Mouse (Mus musculus): ENCODE measurements around the gene Tmem132d. TPM values are rescaled to one million over a fixed set of nuclear protein-coding genes. Genes with fewer than 3 reads are reported as not detected.
"Not testable (repeated sequence)": the region's sequence is repeated elsewhere in the genome, so short reads cannot be mapped to it uniquely, and the experiment has no call there.

The Tmem132d gene
- total RNA-seq, 2 experiments from 2014 or later, result 0.14 to 0.22 TPM

DNA sequence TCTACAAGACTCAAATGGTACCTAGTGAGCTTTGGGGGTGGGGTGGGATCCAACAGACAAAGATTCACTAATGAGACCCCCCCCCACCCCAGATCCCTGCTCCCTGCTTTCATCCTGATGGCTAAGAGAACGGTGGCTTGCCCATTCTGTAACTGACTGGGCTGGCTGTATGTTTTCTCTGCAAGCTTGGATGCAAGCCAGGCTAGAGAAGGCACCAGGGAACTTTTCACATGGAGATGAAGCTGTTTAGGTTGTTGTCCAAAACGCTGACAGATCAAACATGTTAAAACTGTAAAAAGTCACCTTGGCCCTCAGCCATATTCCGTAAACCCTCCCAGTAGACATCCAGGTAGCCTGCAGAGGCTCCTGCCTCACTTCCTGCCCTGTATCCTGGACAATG is 313.7 kb downstream of the Tmem132d start:
- intact Hi-C loops (cut with DNase I), result no loop called here
- DNase-seq, result no peak

DNA sequence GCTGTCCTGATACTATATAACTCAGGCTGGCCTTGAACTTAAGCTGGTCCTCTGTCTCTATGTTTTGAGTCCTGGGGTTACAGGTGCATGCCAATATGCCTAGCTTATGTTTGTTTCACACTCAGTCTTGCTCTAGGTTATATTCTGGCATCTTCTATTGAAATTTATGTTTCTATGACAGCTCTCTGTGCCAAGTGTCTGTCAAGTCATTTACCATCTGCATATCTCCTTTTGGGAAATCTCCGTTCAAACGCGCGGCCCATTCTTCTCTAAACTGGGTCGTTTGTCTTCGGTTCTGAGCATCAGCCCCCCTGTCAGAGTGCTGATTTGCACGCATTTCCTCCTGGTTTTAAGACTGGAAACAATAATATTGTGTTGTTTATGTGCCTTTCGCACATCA is 319.8 kb downstream of the Tmem132d start:
- intact Hi-C loops (cut with DNase I), result no loop called here
- no peak for DNase-seq

DNA sequence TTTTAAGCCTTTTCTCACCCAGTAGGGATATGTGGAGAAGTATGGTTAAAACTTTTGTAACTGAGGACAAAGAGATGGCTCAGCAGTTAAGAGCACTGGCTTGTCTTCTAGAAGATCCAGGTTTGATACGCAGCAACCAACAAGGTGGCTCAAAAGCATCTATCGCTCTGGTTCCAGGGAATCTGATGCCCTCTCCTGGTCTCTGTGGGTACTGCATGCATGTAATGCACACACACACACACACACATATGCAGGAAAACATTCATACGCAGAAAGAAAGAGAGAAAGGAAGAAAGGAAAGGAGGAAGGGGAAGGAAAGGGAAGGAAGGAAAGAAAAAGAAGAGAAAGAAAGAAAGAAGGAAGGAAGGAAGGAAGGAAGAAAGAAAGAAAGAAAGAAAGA is 320.4 kb downstream of the Tmem132d start:
- DNase-seq, result no peak
- intact Hi-C loops (cut with DNase I), result no loop called here

DNA sequence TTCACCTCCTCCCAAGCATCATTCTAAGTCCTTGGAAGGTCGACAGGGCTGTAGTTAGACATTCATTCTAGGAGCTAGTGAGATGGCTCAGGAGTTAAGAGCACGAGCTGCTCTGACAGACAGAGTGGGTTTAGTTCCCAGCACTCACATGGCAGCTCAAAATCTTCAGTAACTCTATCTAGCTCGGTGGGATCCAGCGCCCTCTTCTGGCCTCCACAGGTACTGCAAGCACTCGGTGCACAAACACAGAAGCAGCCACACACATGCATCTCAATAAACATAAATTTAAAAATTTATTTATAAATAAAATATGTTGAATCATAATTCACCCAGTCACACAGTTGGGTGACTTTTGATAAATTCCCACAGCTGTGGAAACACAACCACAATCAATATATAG is 321.2 kb downstream of the Tmem132d start:
- no peak for DNase-seq
- intact Hi-C loops (cut with DNase I), result no loop called here

DNA sequence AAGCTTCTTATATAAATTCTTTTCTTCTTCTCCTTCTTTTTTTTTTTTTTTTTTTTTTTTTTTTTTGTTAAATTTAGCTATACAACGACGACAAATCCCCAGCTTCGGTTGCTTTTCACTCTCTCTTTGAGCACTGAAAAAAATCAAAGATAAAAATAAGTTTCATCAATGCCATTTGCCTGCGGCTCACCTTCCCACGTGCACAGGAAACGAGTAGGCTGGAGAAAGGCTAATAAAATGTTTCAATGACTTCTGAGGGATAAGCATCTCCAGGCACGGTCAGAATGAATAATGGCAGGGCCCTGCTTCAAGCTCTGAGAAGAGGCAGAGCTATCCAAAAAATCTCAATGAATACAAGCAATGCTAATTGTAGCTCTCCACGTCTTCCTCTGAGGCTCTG is 330.3 kb downstream of the Tmem132d start:
- no peak for DNase-seq
- intact Hi-C loops (cut with DNase I), result no loop called here

DNA sequence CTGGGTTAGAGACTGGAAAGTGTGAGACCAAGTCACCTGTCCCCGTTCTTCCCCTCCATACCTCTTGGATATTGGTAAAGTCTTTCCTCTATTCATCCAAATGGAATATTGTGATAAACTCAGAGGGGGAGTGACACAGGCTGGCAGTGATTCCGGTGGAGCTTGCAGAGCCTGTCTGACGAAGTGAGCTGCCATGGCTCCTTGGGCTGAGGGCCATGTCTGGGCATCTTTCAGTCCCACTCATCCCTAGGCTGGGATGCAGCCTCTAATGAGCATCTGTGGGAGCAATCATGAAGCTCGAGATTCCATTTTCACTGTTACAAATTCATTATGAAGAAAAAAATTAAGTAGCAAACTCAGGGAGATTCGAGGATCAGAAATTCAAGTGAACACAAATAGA is 332.5 kb downstream of the Tmem132d start:
- DNase-seq, result no peak
- intact Hi-C loops (cut with DNase I), result no loop called here

DNA sequence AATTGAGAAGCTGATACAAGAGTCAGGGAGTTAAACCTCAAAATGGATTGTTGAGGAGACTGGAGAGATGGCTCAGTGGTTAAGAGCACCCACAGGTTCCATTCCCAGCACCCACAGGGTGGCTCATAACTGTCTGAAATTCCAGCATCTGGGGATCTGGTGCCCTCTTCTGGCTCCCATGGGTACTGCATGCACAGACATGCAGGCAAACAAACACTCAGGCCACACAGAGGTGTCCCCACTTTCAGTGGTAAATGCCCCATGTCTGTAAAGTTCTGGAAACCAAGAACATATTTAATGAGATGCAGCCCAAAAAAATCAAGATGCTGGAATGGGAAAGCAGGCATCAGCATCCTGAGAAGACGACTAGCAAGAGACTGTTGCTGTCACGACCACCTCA is 333.4 kb downstream of the Tmem132d start:
- intact Hi-C loops (cut with DNase I), result no loop called here
- DNase-seq, result no peak

DNA sequence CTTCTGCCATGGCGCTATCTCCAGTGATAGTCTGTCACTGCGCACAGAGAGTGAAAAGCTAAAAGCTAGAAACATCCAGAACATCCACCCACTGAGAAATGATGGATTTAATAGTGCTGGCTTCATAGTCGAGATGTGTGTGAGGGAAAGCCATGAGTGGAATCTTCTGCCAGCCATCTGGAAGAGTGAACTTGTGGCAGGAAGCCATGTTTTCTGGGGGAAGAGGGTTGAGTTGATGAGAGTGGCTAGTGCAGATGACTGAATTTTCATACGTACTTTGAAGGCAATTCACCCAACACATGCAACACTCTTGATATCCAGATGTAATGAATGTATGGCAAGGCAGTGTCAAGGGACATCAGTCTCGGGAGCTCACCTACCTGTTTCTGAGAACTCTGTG is 342.3 kb downstream of the Tmem132d start:
- intact Hi-C loops (cut with DNase I), result no loop called here

DNA sequence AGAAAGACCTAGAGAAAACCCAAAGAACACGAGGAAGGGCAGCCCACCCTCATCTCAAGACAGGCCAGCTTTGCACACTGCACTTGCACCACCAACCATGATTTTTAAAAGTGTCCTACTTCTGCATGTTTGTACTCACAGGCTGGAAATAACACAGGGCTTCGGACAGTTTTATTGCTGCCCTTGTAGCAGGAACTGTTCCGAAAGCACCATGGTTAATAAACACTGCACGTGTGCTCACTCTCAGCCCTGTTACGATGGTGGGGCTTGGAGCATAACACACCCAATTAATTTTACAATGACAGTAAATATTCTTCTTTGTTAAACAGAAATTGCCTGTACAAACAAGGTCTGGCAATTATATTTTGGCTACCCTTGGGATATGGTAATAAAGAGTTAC is 357.4 kb downstream of the Tmem132d start:
- intact Hi-C loops (cut with DNase I), result no loop called here
- no peak for DNase-seq

More for the DNA sequence above, 342.3 kb downstream of the Tmem132d start:
- DNase-seq, result no peak

DNA sequence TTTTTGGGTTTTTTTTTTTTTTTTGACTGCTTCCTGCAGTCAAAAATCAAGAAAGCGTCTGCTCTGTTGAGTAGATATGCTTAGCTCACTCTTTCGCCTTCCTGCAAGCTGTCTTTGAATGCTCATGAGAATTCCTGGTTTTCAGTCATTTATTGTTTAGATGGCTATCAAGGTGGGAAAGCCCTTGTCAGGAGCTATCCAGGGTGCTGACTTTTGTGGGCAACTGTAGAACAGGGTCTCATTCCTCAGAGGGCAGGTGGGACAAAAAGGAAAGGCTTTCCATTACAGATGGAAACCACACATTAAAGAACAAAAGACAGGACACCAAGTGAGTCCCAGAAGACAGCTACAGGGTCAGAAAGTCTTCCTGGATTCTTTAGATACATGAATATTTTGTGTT is 360.3 kb downstream of the Tmem132d start:
- intact Hi-C loops (cut with DNase I), result no loop called here
- DNase-seq, result no peak

DNA sequence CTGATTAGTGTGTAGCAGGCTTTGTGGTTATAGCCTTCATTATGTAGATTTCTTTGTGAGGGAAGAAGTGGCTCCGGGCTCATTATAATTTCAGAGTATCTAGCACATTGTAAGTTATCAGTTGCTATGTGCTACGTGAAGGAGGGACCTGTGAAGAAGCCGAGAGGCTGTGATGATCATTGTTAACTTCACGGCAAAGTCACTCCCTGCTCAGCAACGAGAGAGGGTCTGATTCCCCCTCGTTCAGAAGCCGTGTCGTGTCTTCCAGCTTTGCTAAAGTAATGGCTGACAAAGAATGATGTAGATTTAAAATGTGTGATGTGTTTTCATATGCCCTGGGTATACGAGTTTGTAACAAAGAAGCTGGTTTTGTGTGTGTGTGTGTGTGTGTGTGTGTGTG is 391.1 kb downstream of the Tmem132d start:
- intact Hi-C loops (cut with DNase I), result no loop called here
- DNase-seq, result no peak

DNA sequence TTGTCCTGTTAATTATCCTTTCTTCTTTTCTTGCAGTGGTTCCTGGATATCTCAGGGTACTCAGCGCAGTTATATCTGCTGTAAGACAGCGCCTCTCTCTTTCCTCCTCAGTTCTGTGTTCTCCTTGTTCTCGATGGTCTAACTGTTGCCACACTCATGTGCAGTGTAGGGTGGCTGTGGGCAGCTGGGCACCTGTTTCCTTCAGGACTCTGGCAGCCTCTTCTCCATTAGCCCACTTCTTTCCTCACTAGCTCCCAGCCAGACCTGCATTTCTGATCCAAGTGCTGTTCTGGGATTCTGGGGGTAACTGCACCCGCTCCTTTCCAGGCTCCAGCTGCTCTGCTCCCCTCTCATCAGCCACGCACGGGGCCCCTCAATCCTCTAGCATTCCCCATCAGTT is 392.8 kb downstream of the Tmem132d start:
- intact Hi-C loops (cut with DNase I), result no loop called here
- DNase-seq, result no peak

DNA sequence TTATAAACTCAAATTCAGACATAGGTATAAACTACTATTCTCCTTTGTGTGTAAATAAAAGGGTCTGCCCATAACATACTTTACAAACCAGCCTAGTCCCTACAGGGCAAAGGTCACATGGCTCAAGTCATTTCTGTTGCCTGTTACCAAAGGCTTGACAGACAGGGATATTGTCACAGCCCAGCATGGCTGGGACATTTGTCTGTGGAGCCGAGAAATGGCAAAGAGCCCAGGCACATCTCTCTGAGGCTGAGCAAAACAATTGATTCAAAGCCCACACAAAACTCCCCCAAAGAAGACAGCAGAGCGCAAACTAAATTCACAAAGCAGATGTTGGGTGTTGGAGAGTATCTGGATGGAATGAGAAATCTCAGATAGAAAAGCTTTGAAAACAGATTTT is 405.8 kb downstream of the Tmem132d start:
- intact Hi-C loops (cut with DNase I), result no loop called here
- no peak for DNase-seq

DNA sequence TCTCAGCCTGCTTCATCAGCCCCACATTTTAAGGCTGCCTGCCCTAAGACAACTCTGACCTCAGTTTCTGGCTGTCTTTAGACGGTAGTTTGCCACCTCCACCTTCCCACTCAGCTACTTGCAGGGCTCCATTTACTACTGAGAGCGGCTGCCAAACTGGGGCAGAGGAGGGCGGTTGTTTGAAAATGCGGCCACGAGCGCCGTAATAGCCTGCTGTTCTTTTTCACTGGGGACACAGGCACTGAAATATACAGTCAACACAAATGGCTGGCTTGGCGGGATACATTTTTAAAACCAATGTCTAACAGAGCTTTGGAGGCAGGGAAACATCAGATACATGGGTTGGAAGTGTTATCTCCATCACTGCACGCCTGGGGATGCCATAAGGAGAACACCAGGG is 428.2 kb downstream of the Tmem132d start:
- intact Hi-C loops (cut with DNase I), result no loop called here

DNA sequence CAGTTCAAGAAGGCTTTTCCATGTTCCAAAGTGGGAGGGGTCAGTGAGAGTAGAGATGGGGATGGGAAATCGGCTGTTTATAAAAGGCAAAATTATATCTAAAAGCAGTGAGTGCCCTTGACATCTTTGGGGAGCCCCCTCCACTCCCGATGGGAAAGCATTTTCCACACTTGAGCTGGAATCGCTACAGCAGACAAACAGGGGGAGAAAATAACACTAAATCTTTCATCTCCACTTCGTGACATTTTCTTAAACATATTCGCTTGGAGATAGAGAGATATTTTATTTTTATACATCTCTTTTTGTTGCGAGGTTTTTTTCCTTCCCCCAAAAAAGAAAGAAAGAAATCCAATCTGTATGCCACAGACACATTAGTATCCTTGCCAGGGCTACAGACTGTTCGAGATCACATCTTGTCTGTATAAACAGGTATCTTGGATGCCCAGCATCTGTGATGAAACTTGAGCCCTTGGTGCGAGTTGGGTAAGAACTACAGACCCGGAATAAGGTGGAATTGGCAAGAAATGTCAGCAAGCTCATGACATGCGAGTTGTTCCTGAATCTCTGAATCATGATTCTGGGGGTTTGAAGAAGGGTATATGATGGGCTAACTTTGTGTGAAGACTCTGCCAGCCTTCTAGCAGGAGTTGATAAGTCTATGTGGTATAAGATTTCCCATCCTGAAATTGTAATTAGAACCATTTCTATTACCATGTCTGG is 436.2 kb downstream of the Tmem132d start:
- no peak for DNase-seq
- intact Hi-C loops (cut with DNase I), result no loop called here

More for the DNA sequence above, 428.2 kb downstream of the Tmem132d start:
- no peak for DNase-seq

DNA sequence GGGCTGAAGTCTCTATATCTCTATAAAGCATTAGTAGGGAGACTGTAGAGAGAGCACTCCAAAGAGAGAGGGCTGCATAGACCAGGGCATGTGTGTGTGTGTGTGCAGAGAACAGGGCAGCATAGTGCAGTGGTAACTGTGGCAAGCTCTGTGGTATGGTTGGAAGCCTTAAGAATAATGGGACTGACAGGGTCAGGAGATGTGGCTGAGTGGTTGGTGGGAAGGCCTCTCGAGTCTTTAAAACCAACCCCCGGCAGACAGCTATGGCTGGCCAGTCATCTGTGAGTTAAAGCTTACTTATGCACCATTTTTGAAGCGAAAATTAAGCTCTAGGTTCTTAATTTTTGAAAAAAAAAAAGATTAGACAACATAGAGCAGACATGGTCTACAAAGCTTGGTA is 439.4 kb downstream of the Tmem132d start:
- DNase-seq, result no peak
- intact Hi-C loops (cut with DNase I), result no loop called here

DNA sequence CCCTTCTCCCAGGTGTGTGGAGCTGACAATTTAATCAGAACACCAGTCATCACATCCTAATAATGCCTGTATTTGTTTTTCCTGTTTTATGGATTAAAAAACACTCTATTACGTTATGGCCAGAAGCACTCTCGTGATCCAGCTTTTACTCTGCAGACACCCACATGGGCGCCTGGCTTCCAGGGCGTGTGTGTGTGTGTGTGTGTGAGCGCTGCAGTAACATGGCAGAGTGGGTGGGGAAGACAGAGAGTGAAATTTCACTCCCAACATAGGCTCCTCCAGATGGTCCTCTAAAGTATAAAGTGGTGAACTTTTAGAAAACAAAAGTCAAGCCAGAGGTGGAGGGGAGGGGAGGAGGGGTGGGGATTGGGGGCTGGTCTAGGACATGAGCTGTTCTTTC is 442.1 kb downstream of the Tmem132d start:
- intact Hi-C loops (cut with DNase I), result no loop called here
- DNase-seq, result no peak

DNA sequence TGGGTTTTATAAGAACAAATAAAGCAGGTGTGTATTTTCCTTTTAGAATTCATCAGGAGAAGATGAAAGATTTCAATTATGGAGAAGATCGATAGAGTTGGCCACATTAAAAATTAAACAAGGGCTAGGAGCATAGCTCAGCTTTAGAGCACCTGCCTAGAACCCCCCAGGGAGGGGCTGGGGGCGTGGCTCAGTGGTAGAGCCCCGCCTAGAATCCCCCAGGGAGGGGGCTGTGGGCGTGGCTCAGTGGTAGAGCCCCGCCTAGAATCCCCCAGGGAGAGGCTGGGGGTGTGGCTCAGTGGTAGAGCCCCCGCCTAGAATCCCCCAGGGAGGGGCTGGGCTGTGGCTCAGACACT is 452.9 kb downstream of the Tmem132d start:
- intact Hi-C loops (cut with DNase I); DNase-seq: not testable (repeated sequence)

DNA sequence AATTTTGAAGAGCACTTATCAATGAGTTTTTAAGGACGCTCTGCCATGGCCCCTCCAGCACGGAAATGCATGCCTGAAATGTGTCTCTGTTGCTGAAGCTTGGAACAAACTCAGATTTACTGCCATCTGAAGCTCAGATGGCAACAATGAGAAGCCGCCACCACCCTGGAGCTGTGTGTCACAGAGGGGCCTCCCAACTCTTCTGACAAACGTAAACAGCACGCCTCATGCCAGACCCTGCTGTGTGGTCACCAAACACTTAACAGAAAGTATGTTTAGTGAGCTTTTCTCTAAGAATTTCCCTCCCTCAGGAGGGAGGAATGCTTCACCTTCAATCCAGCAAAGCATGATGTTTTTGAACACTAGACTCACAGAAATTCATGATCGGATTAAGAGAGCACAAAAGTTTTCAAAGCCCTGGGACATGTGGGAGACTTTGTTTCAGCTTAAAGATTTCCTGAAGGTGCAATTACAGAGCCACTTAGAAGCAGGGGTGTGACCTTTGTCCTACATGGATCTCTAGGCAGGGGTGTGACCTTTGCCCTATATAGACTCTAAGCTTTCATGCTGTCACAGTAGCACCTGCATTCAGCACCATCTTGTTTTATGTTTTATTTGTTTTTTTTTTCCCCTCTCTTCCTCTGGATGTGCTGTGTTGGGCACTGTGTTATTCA is 453.4 kb downstream of the Tmem132d start:
- intact Hi-C loops (cut with DNase I), result no loop called here
- no peak for DNase-seq

DNA sequence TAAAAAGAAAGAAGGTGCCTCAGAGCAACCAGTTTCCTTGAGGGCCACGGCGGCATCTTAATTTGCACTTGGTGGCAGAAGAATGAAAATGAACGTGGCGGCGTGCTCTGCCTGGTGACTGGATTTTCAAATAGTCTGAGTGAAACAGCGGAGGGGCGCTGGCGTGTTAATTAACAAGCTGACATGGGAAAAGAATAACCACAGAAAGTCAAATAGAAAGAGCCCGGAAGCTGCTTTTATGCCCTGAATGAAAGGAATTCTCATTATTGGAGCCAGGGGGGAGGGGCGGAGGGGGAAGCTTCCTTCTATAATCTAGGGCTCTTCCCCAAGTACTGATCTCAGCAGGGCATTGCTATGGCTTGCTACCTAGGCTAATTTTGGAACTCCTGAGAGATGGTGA is 456.2 kb downstream of the Tmem132d start:
- intact Hi-C loops (cut with DNase I), result no loop called here
- no peak for DNase-seq

DNA sequence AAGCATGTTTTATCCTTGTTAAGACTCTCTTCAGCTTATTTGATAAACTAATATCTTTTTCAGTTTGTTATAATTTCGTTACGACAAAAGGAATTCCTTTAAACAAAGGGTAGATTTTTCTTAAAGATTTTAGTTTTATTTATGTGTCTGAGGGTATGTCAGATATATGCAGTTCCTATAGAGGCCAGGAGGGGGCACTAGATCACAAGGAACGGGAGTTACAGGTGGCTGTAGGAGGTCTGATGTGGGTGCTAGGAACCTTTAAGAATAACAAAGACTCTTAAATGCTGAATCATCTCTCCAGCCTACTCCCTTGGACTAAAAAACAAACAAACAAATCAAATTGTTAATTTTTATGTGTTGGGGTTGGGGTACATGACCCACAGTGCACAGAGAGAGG is 467.2 kb downstream of the Tmem132d start:
- intact Hi-C loops (cut with DNase I), result no loop called here
- no peak for DNase-seq

DNA sequence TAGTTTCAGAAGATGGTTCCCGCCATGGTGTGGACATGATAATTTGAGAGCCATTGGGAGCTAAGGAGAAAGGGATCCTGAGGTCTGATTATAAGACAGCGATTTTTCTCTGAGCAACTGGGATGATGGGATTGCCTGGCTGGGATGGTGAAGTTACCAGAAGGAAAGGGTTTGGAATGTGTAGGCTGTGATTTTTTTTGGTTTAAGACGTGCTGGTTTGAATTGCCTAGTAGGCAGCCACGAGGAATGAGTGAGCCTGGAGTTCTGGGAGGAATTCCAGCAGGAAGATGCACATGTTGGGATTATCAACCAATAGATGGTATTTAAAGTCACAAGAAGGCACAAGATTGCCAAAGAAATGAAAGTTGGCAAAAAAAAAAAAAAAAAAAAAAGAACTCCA is 470.2 kb downstream of the Tmem132d start:
- intact Hi-C loops (cut with DNase I), result no loop called here
- DNase-seq, result no peak
